ENCODE assay signal across 24 mouse cellular contexts in genomic region chr1:132109368-132109767, GRCm38 (mm10). TPM values are rescaled to one million over a fixed set of nuclear protein-coding genes. Genes with fewer than 3 reads are reported as not detected.
"Had no signal": no experiment of that assay in that cellular context is flagged by ENCODE, and none has a peak within 500 bp of the region (broad histone marks: within the 10 kb centered on the region; RNA-seq: fewer than 3 reads in every experiment).

No protein-coding gene starts in this region.

- H3K9me3 ChIP-seq: limb, embryonic 12.5 days; limb, embryonic 15.5 days; midbrain, embryonic 12.5 days; midbrain, embryonic 15.5 days; neural tube, embryonic 12.5 days; neural tube, embryonic 15.5 days; stomach, embryonic 15.5 days had no signal

- H3K4me3 ChIP-seq: limb, embryonic 12.5 days; limb, embryonic 15.5 days; midbrain, embryonic 12.5 days; midbrain, embryonic 15.5 days; neural tube, embryonic 12.5 days; neural tube, embryonic 15.5 days; stomach, embryonic 15.5 days had no signal

- H3K4me1 ChIP-seq: limb, embryonic 12.5 days; limb, embryonic 15.5 days; midbrain, embryonic 12.5 days; midbrain, embryonic 15.5 days; neural tube, embryonic 12.5 days; neural tube, embryonic 15.5 days; stomach, embryonic 15.5 days had no signal

- H3K36me3 ChIP-seq: limb, embryonic 12.5 days; limb, embryonic 15.5 days; midbrain, embryonic 12.5 days; midbrain, embryonic 15.5 days; neural tube, embryonic 12.5 days; neural tube, embryonic 15.5 days; stomach, embryonic 15.5 days had no signal

- DNase-seq: kidney, adult 2 months; kidney, postnatal 36 days; layer of hippocampus, adult 9-11 months; left cerebral cortex, postnatal 4 days; liver, postnatal 0 days; lung, embryonic 14.5 days; right cerebral cortex, adult 18-20 months; right cerebral cortex, postnatal 14 days; spleen, adult 18-20 months; thymus, adult 2 months; thymus, postnatal 25 days had no signal

- H3K27ac ChIP-seq: kidney, postnatal 0 days; limb, embryonic 12.5 days; limb, embryonic 15.5 days; liver, embryonic 14.5 days; macrophage; midbrain, embryonic 12.5 days; midbrain, embryonic 15.5 days; neural tube, embryonic 12.5 days; neural tube, embryonic 15.5 days; stomach, embryonic 15.5 days had no signal

- H3K9ac ChIP-seq: limb, embryonic 12.5 days; limb, embryonic 15.5 days; liver, embryonic 14.5 days; liver, postnatal 0 days; lung, embryonic 14.5 days; midbrain, embryonic 12.5 days; midbrain, embryonic 15.5 days; neural tube, embryonic 12.5 days; neural tube, embryonic 15.5 days; stomach, embryonic 15.5 days had no signal

- ATAC-seq: liver, postnatal 0 days; lung, postnatal 0 days; midbrain, embryonic 15.5 days had no signal

- H3K27me3 ChIP-seq: limb, embryonic 12.5 days; limb, embryonic 15.5 days; midbrain, embryonic 12.5 days; midbrain, embryonic 15.5 days; neural tube, embryonic 12.5 days; neural tube, embryonic 15.5 days had no signal

- H3K4me2 ChIP-seq: limb, embryonic 12.5 days; limb, embryonic 15.5 days; liver, embryonic 11.5 days; lung, embryonic 14.5 days; midbrain, embryonic 12.5 days; midbrain, embryonic 15.5 days; neural tube, embryonic 12.5 days; neural tube, embryonic 15.5 days; stomach, embryonic 15.5 days had no signal

RNA-seq across cellular contexts. Expression of gene Cdk18, which starts 30.1 kb away (rescaled TPM):
- total RNA-seq: megakaryocyte, adult 5-6 weeks had no signal
